Mouse (Mus musculus) forebrain, embryonic 15.5 days (tissue): ENCODE results near the gene Ric8a. TPM values are rescaled to one million over a fixed set of nuclear protein-coding genes. Genes with fewer than 3 reads are reported as not detected.

Source experiments
- ATAC-seq: fragments of 200-750 bp; cut with Nextera tagmentation; replicated peaks from 2 replicates; pipeline ENCODE4 v1.8.0; 2017; ENCODE audit warnings: mild to moderate bottlenecking, moderate TSS enrichment, moderate library complexity
- H3K27ac ChIP-seq: fragments of 300-500 bp; sonication (generic); replicated peaks from 2 replicates; pipeline ENCODE4 v1.5.1; 2015; ENCODE audit warnings: mild to moderate bottlenecking, inconsistent platforms
- H3K27me3 ChIP-seq: fragments of 300-500 bp; sonication (generic); 2 replicates; pipeline ENCODE4 v1.6.1; 2015; ENCODE audit warnings: inconsistent platforms
- H3K36me3 ChIP-seq: fragments of 300-500 bp; sonication (generic); 2 replicates; pipeline ENCODE4 v1.6.1; 2015; ENCODE audit warnings: mild to moderate bottlenecking, inconsistent platforms
- H3K4me1 ChIP-seq: fragments of 300-500 bp; sonication (generic); 2 replicates; pipeline ENCODE4 v1.6.1; 2015; ENCODE audit warnings: inconsistent platforms
- H3K4me2 ChIP-seq: fragments of 300-500 bp; sonication (generic); replicated peaks from 2 replicates; pipeline ENCODE4 v1.6.1; 2015; ENCODE audit warnings: mild to moderate bottlenecking, inconsistent platforms
- H3K4me3 ChIP-seq: fragments of 300-500 bp; sonication (generic); 2 replicates; pipeline ENCODE4 v1.5.1; 2015; ENCODE audit warnings: mild to moderate bottlenecking, inconsistent platforms
- H3K9ac ChIP-seq: fragments of 300-500 bp; sonication (generic); replicated peaks from 2 replicates; pipeline ENCODE4 v1.6.1; 2015; ENCODE audit warnings: mild to moderate bottlenecking, inconsistent platforms
- H3K9me3 ChIP-seq: fragments of 300-500 bp; sonication (generic); 2 replicates; pipeline ENCODE4 v1.6.1; 2016; ENCODE audit warnings: inconsistent platforms
- WGBS: fragments of 180-500 bp; shearing (Covaris S2); methylation state at CpG from one replicate; pipeline ENCODE4 v1.1.7; 2015; ENCODE audit warnings: mixed read lengths; 5-methylcytosine and 5-hydroxymethylcytosine counted together
- polyA plus RNA-seq: library from polyadenylated mRNA; unstranded; fragments of >200 nt; fragmentation: Nextera tagmentation; extraction: Ambion mirVana; gene quantifications from 2 replicates; pipeline ENCODE4 v1.2.1, GENCODE M21; 2015

The Ric8a gene
- 91.2 and 96.9 TPM in 2 replicates for polyA plus RNA-seq

DNA sequence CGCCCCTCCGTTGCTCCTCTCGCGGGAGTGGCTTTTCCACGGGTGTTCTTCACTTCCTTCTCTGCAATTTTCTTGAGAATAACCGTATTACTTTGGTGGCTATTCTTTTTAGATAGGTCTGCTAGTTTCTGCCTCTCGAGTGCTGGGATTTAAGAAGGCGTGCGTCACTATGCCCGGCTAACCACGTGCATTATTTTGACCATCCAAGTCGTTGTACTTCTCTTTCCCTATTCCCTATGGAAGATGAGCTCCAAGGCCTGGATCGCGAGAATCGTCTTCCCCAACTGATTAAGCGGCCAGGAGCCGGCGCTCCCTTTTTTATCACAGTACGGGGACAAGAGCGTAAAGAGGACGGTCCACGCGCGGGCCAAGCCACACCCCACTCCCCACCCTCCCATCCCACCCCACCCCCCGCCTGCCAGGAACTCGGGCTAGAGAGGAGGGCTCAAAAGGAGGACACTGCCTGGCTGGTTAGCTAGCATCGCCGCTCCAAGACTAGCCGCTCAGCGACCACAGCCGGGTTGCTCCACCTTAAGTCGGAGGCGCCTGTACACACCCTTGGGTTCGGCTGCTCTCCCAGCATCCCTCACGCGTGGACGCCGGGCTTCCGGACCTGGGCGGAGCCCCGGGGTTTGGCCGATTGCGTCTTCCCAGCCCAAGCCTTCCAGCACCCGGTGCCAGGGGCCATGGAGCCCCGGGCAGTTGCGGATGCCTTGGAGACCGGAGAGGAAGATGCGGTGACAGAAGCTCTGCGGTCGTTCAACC, at the start of gene Ric8a:
Gene Ric8a, plus strand, starts transcription at position 173 of the 765 bp plus-strand sequence.
- no peaks in the 10 kb centered on the region for H3K27me3 ChIP-seq
- peak within 1 kb of the TSS; percentile 68 for H3K4me3 ChIP-seq
- peaks cover 39% of the 10 kb centered on the region for H3K36me3 ChIP-seq
- peak within 1 kb of the TSS; percentile 86 for H3K4me2 ChIP-seq
- H3K9me3 ChIP-seq = no peaks in the 10 kb centered on the region
- peaks cover 32% of the 10 kb centered on the region for H3K4me1 ChIP-seq
- peak; percentile 81 for ATAC-seq
- WGBS = under 1% methylated on average over 50 of the region's 50 CpGs
- peak within 1 kb of the TSS; percentile 92 for H3K27ac ChIP-seq
- peak within 1 kb of the TSS; percentile 78 for H3K9ac ChIP-seq

GRCm38 (mm10) chr7:140810496-140810895, 46.3 kb upstream of the Ric8a start:
- no peak overlapping the region for H3K9ac ChIP-seq
- H3K27me3 ChIP-seq = no peaks in the 10 kb centered on the region
- ATAC-seq = no peak
- H3K4me2 ChIP-seq = no peak overlapping the region
- H3K4me3 ChIP-seq = no peak overlapping the region
- no peak overlapping the region for H3K27ac ChIP-seq
- peaks cover 20% of the 10 kb centered on the region for H3K36me3 ChIP-seq
- H3K4me1 ChIP-seq = no peaks in the 10 kb centered on the region
- WGBS = 92% methylated on average over 6 of the region's 6 CpGs
- no peaks in the 10 kb centered on the region for H3K9me3 ChIP-seq

DNA sequence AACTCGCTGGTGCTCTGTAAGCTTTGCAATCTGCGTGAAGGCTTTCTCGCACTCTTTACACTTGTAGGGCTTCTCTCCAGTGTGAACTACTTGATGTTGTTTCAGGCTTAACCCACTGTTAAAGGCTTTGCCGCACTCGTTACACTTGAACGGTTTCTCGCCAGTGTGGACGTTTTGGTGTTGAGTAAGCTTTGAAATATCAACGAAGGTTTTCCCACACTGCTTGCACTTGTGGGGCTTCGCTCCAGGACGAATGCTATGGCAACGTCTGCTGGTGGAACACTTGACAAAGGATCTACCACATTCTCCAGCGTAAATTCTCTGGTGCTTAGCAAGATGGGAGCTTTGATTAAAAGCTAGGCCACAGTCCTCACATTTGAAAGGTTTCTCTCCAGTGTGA, 45.0 kb upstream of the Ric8a start:
- Histone ChIP-seq H3K36me3 (peaks cover 20% of the 10 kb centered on the region), H3K4me1 (no peaks in the 10 kb centered on the region), H3K4me3 (no peak overlapping the region), H3K27ac (no peak overlapping the region), H3K27me3 (no peaks in the 10 kb centered on the region), H3K4me2 (no peak overlapping the region), H3K9ac (no peak overlapping the region), H3K9me3 (no peaks in the 10 kb centered on the region)
- ATAC-seq = no peak
- WGBS = 83% methylated on average over 13 of the region's 13 CpGs

DNA sequence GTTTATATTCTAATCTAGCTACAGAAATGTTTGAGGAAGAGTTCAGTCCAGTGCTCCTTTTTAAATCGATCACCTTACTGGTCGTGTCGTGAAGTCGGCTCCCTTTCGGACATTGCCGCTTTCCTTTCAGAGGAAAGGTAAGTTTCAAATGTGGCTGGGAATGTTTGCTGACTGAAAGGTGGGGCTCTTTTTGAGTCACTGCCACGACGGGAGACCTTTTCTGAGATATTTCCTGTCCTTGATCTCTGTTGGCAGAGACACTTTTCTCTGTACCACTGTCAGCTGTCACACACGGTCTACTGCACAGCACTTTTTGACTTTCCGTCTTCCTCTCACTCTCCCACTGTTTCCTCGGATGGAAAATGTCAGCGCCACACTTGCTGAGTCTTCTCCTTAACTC, 43.9 kb upstream of the Ric8a start:
- H3K4me1 ChIP-seq = no peaks in the 10 kb centered on the region
- no peaks in the 10 kb centered on the region for H3K9me3 ChIP-seq
- H3K27ac ChIP-seq = no peak overlapping the region
- no peak overlapping the region for H3K4me2 ChIP-seq
- H3K27me3 ChIP-seq = no peaks in the 10 kb centered on the region
- WGBS = 93% methylated on average over 12 of the region's 12 CpGs
- H3K4me3 ChIP-seq = no peak overlapping the region
- H3K9ac ChIP-seq = no peak overlapping the region
- ATAC-seq = no peak
- H3K36me3 ChIP-seq = peaks cover 20% of the 10 kb centered on the region

GRCm38 (mm10) chr7:140820173-140820572, 36.6 kb upstream of the Ric8a start:
- Histone ChIP-seq H3K4me1 (peaks cover 12% of the 10 kb centered on the region), H3K27me3 (no peaks in the 10 kb centered on the region), H3K27ac (no peak overlapping the region), H3K36me3 (no peaks in the 10 kb centered on the region), H3K9me3 (no peaks in the 10 kb centered on the region), H3K4me2 (no peak overlapping the region), H3K4me3 (no peak overlapping the region), H3K9ac (no peak overlapping the region)
- ATAC-seq = no peak
- WGBS = 62% methylated on average over 4 of the region's 4 CpGs

DNA sequence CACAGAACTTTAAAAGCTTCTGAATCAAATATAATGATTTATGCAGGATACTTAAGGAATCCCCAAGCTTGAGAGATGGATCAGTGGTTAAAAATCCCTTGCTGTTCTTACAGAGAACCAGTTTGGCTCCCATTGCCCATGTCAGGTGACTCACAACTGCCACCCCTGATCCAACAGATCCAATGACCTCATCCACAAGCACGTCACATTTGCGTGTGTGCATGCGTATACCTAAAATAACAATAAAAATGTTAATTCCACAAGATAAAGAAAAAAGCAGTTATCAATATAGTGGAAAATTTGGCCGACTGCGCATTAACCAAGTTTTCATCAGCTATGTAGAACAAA, 35.5 kb upstream of the Ric8a start:
- Histone ChIP-seq H3K4me1 (peaks cover 12% of the 10 kb centered on the region), H3K4me2 (peak overlapping the region; percentile 69), H3K9me3 (no peaks in the 10 kb centered on the region), H3K4me3 (peak overlapping the region; percentile 52), H3K27me3 (no peaks in the 10 kb centered on the region), H3K9ac (peak overlapping the region; percentile 62), H3K36me3 (no peaks in the 10 kb centered on the region), H3K27ac (peak overlapping the region; percentile 79)
- WGBS = 30% methylated on average over 5 of the region's 5 CpGs
- peak; percentile 57 for ATAC-seq

DNA sequence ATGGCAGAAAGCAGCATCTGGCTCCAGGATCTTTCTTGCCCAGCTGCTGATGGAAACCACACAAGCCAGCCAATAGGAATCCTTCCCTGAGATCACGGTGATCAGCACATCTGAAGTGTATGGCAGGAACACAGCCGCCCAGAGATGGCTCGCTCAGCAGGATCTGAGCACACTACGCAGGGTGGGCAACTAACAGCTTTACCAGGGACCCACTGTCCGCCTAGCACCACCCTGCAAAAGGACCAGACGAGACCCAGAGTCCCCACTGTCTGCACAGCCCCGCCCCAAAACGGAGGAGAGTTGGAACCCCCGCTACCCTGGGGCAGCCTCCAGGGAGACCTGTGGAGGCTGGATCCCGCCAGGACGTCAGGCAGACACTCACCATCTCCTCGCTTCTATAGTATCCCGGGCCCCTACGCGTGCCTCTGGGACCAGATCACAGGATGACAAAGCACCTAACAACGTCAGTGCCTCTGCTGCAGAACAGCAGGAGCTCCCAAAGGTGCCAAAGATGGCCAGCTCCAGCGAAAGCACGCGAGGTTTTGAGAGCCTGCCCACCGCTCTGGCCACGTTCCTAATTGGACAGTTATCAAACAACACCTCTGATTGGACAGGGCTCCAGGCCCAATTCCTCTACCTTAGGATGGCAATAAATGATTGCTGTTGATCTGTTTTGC, 35.0 kb upstream of the Ric8a start, which contains the start of gene Zfp941:
Gene Zfp941, minus strand, starts transcription at position 526 of the 677 bp plus-strand sequence.
- Histone ChIP-seq H3K4me1 (peaks cover 12% of the 10 kb centered on the region), H3K27me3 (no peaks in the 10 kb centered on the region), H3K4me2 (peak within 1 kb of the TSS; percentile 69), H3K36me3 (no peaks in the 10 kb centered on the region), H3K4me3 (peak within 1 kb of the TSS; percentile 52), H3K27ac (peak within 1 kb of the TSS; percentile 79), H3K9me3 (no peaks in the 10 kb centered on the region), H3K9ac (peak within 1 kb of the TSS; percentile 62)
- peak; percentile 89 for ATAC-seq
- 1% methylated on average over 21 of the region's 21 CpGs for WGBS

DNA sequence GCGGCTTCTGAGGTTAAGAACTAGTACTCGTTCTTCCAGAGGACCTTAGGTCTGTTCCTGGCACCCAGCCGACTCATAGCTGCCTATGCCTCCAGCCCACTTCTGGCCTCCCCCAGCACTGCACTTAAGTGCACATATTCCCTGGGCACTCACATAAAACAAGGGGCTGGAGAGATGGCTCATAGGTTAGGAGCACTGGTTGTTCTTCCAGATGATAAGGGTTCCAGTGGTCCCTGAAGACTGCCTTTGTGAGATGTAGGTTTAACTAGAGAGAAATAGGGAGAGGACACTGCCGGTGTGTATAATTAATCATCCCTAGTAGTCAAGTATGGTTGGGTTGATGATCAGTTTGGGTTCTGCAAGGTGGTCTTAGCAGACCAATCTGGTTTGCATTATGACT, 34.0 kb upstream of the Ric8a start:
- Histone ChIP-seq H3K9ac (no peak overlapping the region), H3K27ac (no peak overlapping the region), H3K4me1 (peaks cover 12% of the 10 kb centered on the region), H3K4me2 (no peak overlapping the region), H3K27me3 (no peaks in the 10 kb centered on the region), H3K4me3 (no peak overlapping the region), H3K9me3 (no peaks in the 10 kb centered on the region), H3K36me3 (no peaks in the 10 kb centered on the region)
- 95% methylated on average over 4 of the region's 4 CpGs for WGBS
- no peak for ATAC-seq

GRCm38 (mm10) chr7:140828171-140828881, 28.4 kb upstream of the Ric8a start:
- ATAC-seq = no peak
- Histone ChIP-seq H3K9ac (no peak overlapping the region), H3K9me3 (no peaks in the 10 kb centered on the region), H3K4me1 (no peaks in the 10 kb centered on the region), H3K4me3 (no peak overlapping the region), H3K27me3 (no peaks in the 10 kb centered on the region), H3K27ac (no peak overlapping the region), H3K4me2 (no peak overlapping the region), H3K36me3 (no peaks in the 10 kb centered on the region)
- WGBS = 36% methylated on average over 8 of the region's 8 CpGs

DNA sequence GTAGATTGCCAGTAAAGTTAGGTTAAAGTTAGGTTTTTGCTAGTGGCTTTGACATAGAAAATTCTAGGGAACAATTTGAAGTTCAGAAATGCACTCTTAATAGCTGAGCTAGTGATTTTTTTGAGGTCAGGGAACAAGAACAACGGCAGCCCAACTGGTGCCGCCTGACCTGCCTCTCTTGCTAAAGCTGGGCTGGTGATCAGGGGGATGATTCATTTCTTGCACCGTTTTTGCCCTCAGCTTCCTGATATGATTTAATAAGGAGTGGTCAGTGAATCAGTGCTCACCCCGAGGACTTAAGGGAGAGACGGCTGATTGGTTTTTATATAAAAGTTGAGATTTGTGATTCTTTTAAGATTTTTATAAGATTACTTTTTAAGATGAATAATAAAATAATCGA, 25.3 kb upstream of the Ric8a start:
- WGBS = 76% methylated on average over 6 of the region's 6 CpGs
- H3K36me3 ChIP-seq = no peaks in the 10 kb centered on the region

GRCm38 (mm10) chr7:140833341-140833740, 23.4 kb upstream of the Ric8a start:
- Histone ChIP-seq H3K4me1 (peaks cover 3% of the 10 kb centered on the region; the same call in 1 of the 2 replicates), H3K9ac (no peak overlapping the region), H3K36me3 (no peaks in the 10 kb centered on the region), H3K4me3 (no peak overlapping the region), H3K9me3 (no peaks in the 10 kb centered on the region), H3K4me2 (no peak overlapping the region), H3K27me3 (no peaks in the 10 kb centered on the region), H3K27ac (no peak overlapping the region)
- no peak for ATAC-seq
- WGBS = 83% methylated on average over 4 of the region's 4 CpGs

More for the DNA sequence above, 25.3 kb upstream of the Ric8a start:
- Histone ChIP-seq H3K4me3 (no peak overlapping the region), H3K27me3 (no peaks in the 10 kb centered on the region), H3K27ac (no peak overlapping the region), H3K4me2 (no peak overlapping the region), H3K9ac (no peak overlapping the region), H3K9me3 (no peaks in the 10 kb centered on the region), H3K4me1 (peaks cover 3% of the 10 kb centered on the region; the same call in 1 of the 2 replicates)
- no peak for ATAC-seq
